Mouse (Mus musculus): Measurements from ENCODE around the gene Tmem91. TPM values are rescaled to one million over a fixed set of nuclear protein-coding genes. Genes with fewer than 3 reads are reported as not detected.

Gene Tmem91
- total and polyA plus RNA-seq, 3 experiments = 0.55 to 1.3 TPM; not detected in 1

- H3K4me3 ChIP-seq (replicated peaks in 1 of 3; ENCODE audit: low read depth in 2 of 3, low read length in 2 of 3, poor library complexity in 1 of 3) = peak overlapping the region in 1 of 3 experiments; percentile 12
- dilution Hi-C loops (cut with MboI; ENCODE audit: extremely low pct_ligation_motif_present, extremely low pct_unique_long_range_greater_than_20kb, low sequenced_read_pairs) = no loop called here
- peaks cover 15% of the 10 kb centered on the region for H3K79me2 ChIP-seq (replicated peaks; ENCODE audit: control insufficient read depth, extremely low read depth, insufficient read depth, poor library complexity, severe bottlenecking)
- peaks cover 55 to 72% of the 10 kb centered on the region in 2 experiments for H3K36me3 ChIP-seq (replicated peaks in 1 of 2; ENCODE audit: control insufficient read depth in 1 of 2, insufficient read depth in 1 of 2, low read length in 1 of 2)
- H3K27me3 ChIP-seq (replicated peaks) = no peaks in the 10 kb centered on the region
- peak overlapping the region; percentile 88 for H3K9ac ChIP-seq (ENCODE audit: insufficient read depth, low read depth)
- TF ChIP-seq MAZ (IDR thresholded peaks at IDR 0.05; ENCODE audit: low read depth, low read length) = no peak
- TF ChIP-seq TCF12 (IDR thresholded peaks at IDR 0.05; ENCODE audit: low read depth, low read length) = no peak
- TF ChIP-seq ETS1 (conservative IDR thresholded peaks at IDR 0.05; ENCODE audit: low read depth, low read length) = no peak
- no peak for TF ChIP-seq MXI1 (IDR thresholded peaks at IDR 0.05; ENCODE audit: low read depth, low read length)
- no peak for TF ChIP-seq JUN (IDR thresholded peaks at IDR 0.05; ENCODE audit: insufficient read depth, low read depth, low read length)
- no peak for TF ChIP-seq HCFC1 (IDR thresholded peaks at IDR 0.05; ENCODE audit: low read depth, low read length)
- TF ChIP-seq ZNF384 (IDR thresholded peaks at IDR 0.05; ENCODE audit: low read depth, low read length) = no peak
- TF ChIP-seq USF1 (IDR thresholded peaks at IDR 0.05; ENCODE audit: low read depth, low read length) = no peak
- no peak for TF ChIP-seq MAX (IDR thresholded peaks at IDR 0.05; ENCODE audit: low read length)
- TF ChIP-seq RCOR1 (conservative IDR thresholded peaks at IDR 0.05; ENCODE audit: low read depth, low read length) = no peak
- TF ChIP-seq BHLHE40 (IDR thresholded peaks at IDR 0.05; ENCODE audit: low read depth, low read length) = no peak
- TF ChIP-seq POLR2AphosphoS2 (IDR thresholded peaks at IDR 0.05; ENCODE audit: low read depth, low read length) = no peak
- TF ChIP-seq CHD2 (IDR thresholded peaks at IDR 0.05; ENCODE audit: low read length) = no peak
- no peak for TF ChIP-seq SMC3 (IDR thresholded peaks at IDR 0.05; ENCODE audit: low read depth, low read length)
- TF ChIP-seq MAFK (IDR thresholded peaks at IDR 0.05; ENCODE audit: insufficient replicate concordance, low read length) = no peak
- no peak for TF ChIP-seq RAD21 (IDR thresholded peaks at IDR 0.05; ENCODE audit: low read depth, low read length)
- TF ChIP-seq SIN3A (IDR thresholded peaks at IDR 0.05; ENCODE audit: low read length) = no peak
- TF ChIP-seq MYC (IDR thresholded peaks at IDR 0.05; ENCODE audit: low read depth, low read length) = no peak
- H3K4me1 ChIP-seq (ENCODE audit: control insufficient read depth in 1 of 2, insufficient read depth in 2 of 2) = peaks cover 3 to 40% of the 10 kb centered on the region in 2 experiments
- no peaks in the 10 kb centered on the region for H3K9me3 ChIP-seq (replicated peaks; ENCODE audit: low read length)
- H3K27ac ChIP-seq (ENCODE audit: insufficient read depth, low read depth) = no peak overlapping the region
- DNase-seq (ENCODE audit: extremely low read depth) = no peak
- in situ Hi-C loops (cut with MboI; ENCODE audit: low pct_ligation_motif_present, low pct_unique_long_range_greater_than_20kb, low sequenced_read_pairs) = loop anchor here (5.0 kb wide), 1 partner anchor 35 kb away; the partner anchor contains the start of gene Hnrnpul1
- H3K4me2 ChIP-seq (ENCODE audit: insufficient read depth, low read depth, poor library complexity, severe bottlenecking) = peak overlapping the region; percentile 86
These were observed 42.5 kb upstream of the Tmem91 start for GRCm38 (mm10) chr7:25717478-25717877.

- Histone ChIP-seq H3K4me3 (replicated peaks in 1 of 3; ENCODE audit: low read depth in 2 of 3, low read length in 2 of 3, poor library complexity in 1 of 3) (no peak overlapping the region), H3K27me3 (replicated peaks) (no peaks in the 10 kb centered on the region), H3K36me3 (replicated peaks in 1 of 2; ENCODE audit: control insufficient read depth in 1 of 2, insufficient read depth in 1 of 2, low read length in 1 of 2) (peaks cover 59 to 76% of the 10 kb centered on the region in 2 experiments), H3K27ac (ENCODE audit: insufficient read depth, low read depth) (no peak overlapping the region), H3K4me2 (ENCODE audit: insufficient read depth, low read depth, poor library complexity, severe bottlenecking) (no peak overlapping the region), H3K4me1 (ENCODE audit: control insufficient read depth in 1 of 2, insufficient read depth in 2 of 2) (peaks cover 19 to 56% of the 10 kb centered on the region in 2 experiments), H3K9ac (ENCODE audit: insufficient read depth, low read depth) (no peak overlapping the region), H3K9me3 (replicated peaks; ENCODE audit: low read length) (no peaks in the 10 kb centered on the region), H3K79me2 (replicated peaks; ENCODE audit: control insufficient read depth, extremely low read depth, insufficient read depth, poor library complexity, severe bottlenecking) (peaks cover 15% of the 10 kb centered on the region)
- dilution Hi-C loops (cut with MboI; ENCODE audit: extremely low pct_ligation_motif_present, extremely low pct_unique_long_range_greater_than_20kb, low sequenced_read_pairs) = no loop called here
- DNase-seq (ENCODE audit: extremely low read depth) = no peak
- TF ChIP-seq RAD21 (IDR thresholded peaks at IDR 0.05; ENCODE audit: low read depth, low read length) = no peak
- TF ChIP-seq MAFK (IDR thresholded peaks at IDR 0.05; ENCODE audit: insufficient replicate concordance, low read length) = no peak
- TF ChIP-seq ELF1 (IDR thresholded peaks at IDR 0.05; ENCODE audit: low read depth, low read length) = no peak
- TF ChIP-seq CTCF (conservative IDR thresholded peaks at IDR 0.05 in 1 of 2, IDR thresholded peaks at IDR 0.05 in 1 of 2; ENCODE audit: low read depth in 2 of 2, low read length in 2 of 2) = no peak
- no peak for TF ChIP-seq POLR2AphosphoS2 (IDR thresholded peaks at IDR 0.05; ENCODE audit: low read depth, low read length)
- TF ChIP-seq TBP (conservative IDR thresholded peaks at IDR 0.05; ENCODE audit: low read depth, low read length) = no peak
- in situ Hi-C loops (cut with MboI; ENCODE audit: low pct_ligation_motif_present, low pct_unique_long_range_greater_than_20kb, low sequenced_read_pairs) = loop anchor here (5.0 kb wide), 1 partner anchor 36 kb away; the partner anchor contains the start of gene Hnrnpul1
These were observed 40.8 kb upstream of the Tmem91 start for GRCm38 (mm10) chr7:25715731-25716271.
